In genomic region chr5:109055286-109055685, GRCm38 (mm10) we compare ENCODE assay signal across 38 mouse cellular contexts. TPM values are rescaled to one million over a fixed set of nuclear protein-coding genes. Genes with fewer than 3 reads are reported as not detected.
A peak's percentile ranks its signal among the peaks of the same experiment; 100 is the strongest.
DNase-seq lines count a peak whose midpoint lies in the region; ATAC-seq lines count a peak whose summit lies in the region.
"Had no signal": no experiment of that assay in that cellular context is flagged by ENCODE, and none has a peak within 500 bp of the region (broad histone marks: within the 10 kb centered on the region; RNA-seq: fewer than 3 reads in every experiment).

No protein-coding gene starts in this region.

- H3K4me3 ChIP-seq in forebrain, embryonic 11.5 days (ENCODE audit: low read depth, low read length), result no peak overlapping the region
- H3K4me3 ChIP-seq: embryonic facial prominence, embryonic 12.5 days; forebrain, embryonic 10.5 days; gastrocnemius, adult 2 months; heart, adult 2 months; heart, embryonic 12.5 days; hindbrain, embryonic 13.5 days; limb, embryonic 10.5 days; limb, embryonic 15.5 days; liver, embryonic 15.5 days; lung, embryonic 15.5 days; midbrain, embryonic 10.5 days; midbrain, embryonic 15.5 days; neural tube, embryonic 15.5 days had no signal

- 92% methylated on average over 1 of the region's 1 CpGs for WGBS in forebrain, embryonic 11.5 days

- H3K27me3 ChIP-seq in forebrain, embryonic 11.5 days (ENCODE audit: control insufficient read depth, insufficient read depth, low read length), result no peaks in the 10 kb centered on the region
- H3K27me3 ChIP-seq: embryonic facial prominence, embryonic 12.5 days; heart, embryonic 12.5 days; hindbrain, embryonic 13.5 days; limb, embryonic 15.5 days; liver, embryonic 15.5 days; lung, embryonic 15.5 days; midbrain, embryonic 15.5 days; neural tube, embryonic 15.5 days had no signal

- no peak overlapping the region for H3K27ac ChIP-seq in forebrain, embryonic 11.5 days (ENCODE audit: low read depth, low read length)
- H3K27ac ChIP-seq: embryonic facial prominence, embryonic 12.5 days; forebrain, embryonic 10.5 days; gastrocnemius, adult 2 months; heart, adult 2 months; hindbrain, embryonic 13.5 days; limb, embryonic 10.5 days; limb, embryonic 15.5 days; liver, embryonic 15.5 days; lung, embryonic 15.5 days; midbrain, embryonic 10.5 days; midbrain, embryonic 15.5 days; neural tube, embryonic 15.5 days had no signal

- H3K4me1 ChIP-seq in forebrain, embryonic 11.5 days (replicated peaks; ENCODE audit: control insufficient read depth, insufficient read depth, low read length), result no peaks in the 10 kb centered on the region
- H3K4me1 ChIP-seq: embryonic facial prominence, embryonic 12.5 days; forebrain, embryonic 10.5 days; heart, embryonic 12.5 days; hindbrain, embryonic 13.5 days; limb, embryonic 10.5 days; limb, embryonic 15.5 days; liver, embryonic 15.5 days; lung, embryonic 15.5 days; midbrain, embryonic 10.5 days; midbrain, embryonic 15.5 days; neural tube, embryonic 15.5 days had no signal

- no peaks in the 10 kb centered on the region; the same call in 1 of the 2 replicates for H3K9me3 ChIP-seq in forebrain, embryonic 11.5 days (ENCODE audit: control insufficient read depth, low read length)
- H3K9me3 ChIP-seq: embryonic facial prominence, embryonic 12.5 days; limb, embryonic 10.5 days; limb, embryonic 15.5 days; liver, embryonic 15.5 days; lung, embryonic 15.5 days had no signal

- peak; percentile 8 for DNase-seq in adrenal gland, adult 8-10 months
- DNase-seq in adrenal gland, postnatal 25 days, result no peak
- DNase-seq in ovary, adult 18-20 months (ENCODE audit: low spot score), result peak; percentile 30
- no peak for DNase-seq in ovary, postnatal 36 days (ENCODE audit: low spot score)
- DNase-seq in adrenal gland, postnatal 36 days, result peak; percentile 34 to 39
- no peak for DNase-seq in forebrain, embryonic 11.5 days (ENCODE audit: low spot score)
- DNase-seq in spleen, postnatal 4 days (ENCODE audit: low spot score in 2 of 2), result no peak
- DNase-seq: cerebellum, adult 11 months; cerebellum, adult 9-10 months; cerebellum, postnatal 36 days; embryo, embryonic 11 days; gastrocnemius, adult 2 months; gastrocnemius, postnatal 36 days; heart, adult 2 months; heart, postnatal 4 days; kidney, adult 8-10 months; kidney, postnatal 10 days; layer of hippocampus, adult 9-11 months; right cerebral cortex, adult 18-20 months; thymus, postnatal 14 days had no signal

- H3K9ac ChIP-seq in forebrain, embryonic 11.5 days (ENCODE audit: low read length), result no peak overlapping the region
- H3K9ac ChIP-seq: embryonic facial prominence, embryonic 12.5 days; heart, embryonic 12.5 days; hindbrain, embryonic 13.5 days; limb, embryonic 15.5 days; liver, embryonic 15.5 days; lung, embryonic 15.5 days; midbrain, embryonic 15.5 days; neural tube, embryonic 15.5 days had no signal

- no peak overlapping the region for H3K4me2 ChIP-seq in forebrain, embryonic 11.5 days (ENCODE audit: low read depth, low read length, severe bottlenecking)
- H3K4me2 ChIP-seq: embryonic facial prominence, embryonic 12.5 days; heart, embryonic 12.5 days; hindbrain, embryonic 13.5 days; limb, embryonic 15.5 days; liver, embryonic 15.5 days; lung, embryonic 15.5 days; midbrain, embryonic 15.5 days; neural tube, embryonic 15.5 days had no signal

- no peak for ATAC-seq in forebrain, embryonic 11.5 days (replicated peaks; ENCODE audit: low FRiP score)
- ATAC-seq: forebrain, embryonic 16.5 days; intestine, embryonic 16.5 days; midbrain, embryonic 15.5 days had no signal

- no peaks in the 10 kb centered on the region for H3K36me3 ChIP-seq in forebrain, embryonic 11.5 days (ENCODE audit: control insufficient read depth, insufficient read depth, low read length)
- H3K36me3 ChIP-seq: embryonic facial prominence, embryonic 12.5 days; forebrain, embryonic 10.5 days; heart, embryonic 12.5 days; hindbrain, embryonic 13.5 days; limb, embryonic 10.5 days; limb, embryonic 15.5 days; liver, embryonic 15.5 days; lung, embryonic 15.5 days; midbrain, embryonic 10.5 days; midbrain, embryonic 15.5 days; neural tube, embryonic 15.5 days had no signal

RNA-seq across cellular contexts. Expression of gene Vmn2r11, which starts 4.1 kb away (rescaled TPM):
- total RNA-seq in adrenal gland, adult 8-10 months (2022), result under 1 TPM in 1 of 4 experiments, not detected in 3; 0.06 TPM
- total RNA-seq in adrenal gland, postnatal 25 days (2021), result not detected in 2 replicates
- not detected for total RNA-seq in adrenal gland, postnatal 36 days (2021)
- polyA plus RNA-seq in forebrain, embryonic 11.5 days (2014; fragmentation: Nextera tagmentation; extraction: Ambion mirVana), result not detected in 2 replicates
- total RNA-seq: gastrocnemius, adult 2 months; gastrocnemius, postnatal 36 days; heart, adult 2 months; heart, postnatal 4 days; left cerebral cortex, postnatal 10 days; megakaryocyte progenitor cell, adult 5-6 weeks; MEL had no signal
- polyA plus RNA-seq: embryonic facial prominence, embryonic 12.5 days; forebrain, embryonic 10.5 days; forebrain, embryonic 16.5 days; heart, adult 2 months; heart, embryonic 12.5 days; heart, postnatal 0 days; hindbrain, embryonic 13.5 days; intestine, embryonic 16.5 days; limb, embryonic 10.5 days; limb, embryonic 15.5 days; liver, embryonic 15.5 days; lung, embryonic 15.5 days; midbrain, embryonic 10.5 days; midbrain, embryonic 15.5 days; neural tube, embryonic 15.5 days; spleen, adult 2 months had no signal

RNA-seq across cellular contexts. Expression of gene Vmn2r12, which starts 42.5 kb away (rescaled TPM):
- total RNA-seq in adrenal gland, adult 8-10 months (2022), result not detected
- not detected in 2 replicates for total RNA-seq in adrenal gland, postnatal 25 days (2021)
- total RNA-seq in adrenal gland, postnatal 36 days (2021), result not detected
- not detected in 2 replicates for polyA plus RNA-seq in forebrain, embryonic 11.5 days (2014; fragmentation: Nextera tagmentation; extraction: Ambion mirVana)
- total RNA-seq: gastrocnemius, adult 2 months; gastrocnemius, postnatal 36 days; heart, adult 2 months; heart, postnatal 4 days; left cerebral cortex, postnatal 10 days; megakaryocyte progenitor cell, adult 5-6 weeks; MEL had no signal
- polyA plus RNA-seq: embryonic facial prominence, embryonic 12.5 days; forebrain, embryonic 10.5 days; forebrain, embryonic 16.5 days; heart, adult 2 months; heart, embryonic 12.5 days; heart, postnatal 0 days; hindbrain, embryonic 13.5 days; intestine, embryonic 16.5 days; limb, embryonic 10.5 days; limb, embryonic 15.5 days; liver, embryonic 15.5 days; lung, embryonic 15.5 days; midbrain, embryonic 10.5 days; midbrain, embryonic 15.5 days; neural tube, embryonic 15.5 days; spleen, adult 2 months had no signal

RNA-seq across cellular contexts. Expression of gene Vmn2r10, which starts 49.0 kb away (rescaled TPM):
- total RNA-seq in adrenal gland, adult 8-10 months (2022), result not detected
- not detected in 2 replicates for total RNA-seq in adrenal gland, postnatal 25 days (2021)
- not detected for total RNA-seq in adrenal gland, postnatal 36 days (2021)
- polyA plus RNA-seq in forebrain, embryonic 11.5 days (2014; fragmentation: Nextera tagmentation; extraction: Ambion mirVana), result not detected in 2 replicates
- total RNA-seq: gastrocnemius, adult 2 months; gastrocnemius, postnatal 36 days; heart, adult 2 months; heart, postnatal 4 days; left cerebral cortex, postnatal 10 days; megakaryocyte progenitor cell, adult 5-6 weeks; MEL had no signal
- polyA plus RNA-seq: embryonic facial prominence, embryonic 12.5 days; forebrain, embryonic 10.5 days; forebrain, embryonic 16.5 days; heart, adult 2 months; heart, embryonic 12.5 days; heart, postnatal 0 days; hindbrain, embryonic 13.5 days; intestine, embryonic 16.5 days; limb, embryonic 10.5 days; limb, embryonic 15.5 days; liver, embryonic 15.5 days; lung, embryonic 15.5 days; midbrain, embryonic 10.5 days; midbrain, embryonic 15.5 days; neural tube, embryonic 15.5 days; spleen, adult 2 months had no signal

Comparison
In these comparisons a context has a peak if more than half of its experiments do, and no peak if none do; other contexts are left out.
1. DNase-seq: peak in adrenal gland, adult 8-10 months (single experiment), ovary, adult 18-20 months (single experiment) and adrenal gland, postnatal 36 days (2 of 2); none in adrenal gland, postnatal 25 days (single experiment), ovary, postnatal 36 days (single experiment), forebrain, embryonic 11.5 days (single experiment) and spleen, postnatal 4 days (0 of 2).